Mouse (Mus musculus): ENCODE data around the gene E130218I03Rik.

DNA sequence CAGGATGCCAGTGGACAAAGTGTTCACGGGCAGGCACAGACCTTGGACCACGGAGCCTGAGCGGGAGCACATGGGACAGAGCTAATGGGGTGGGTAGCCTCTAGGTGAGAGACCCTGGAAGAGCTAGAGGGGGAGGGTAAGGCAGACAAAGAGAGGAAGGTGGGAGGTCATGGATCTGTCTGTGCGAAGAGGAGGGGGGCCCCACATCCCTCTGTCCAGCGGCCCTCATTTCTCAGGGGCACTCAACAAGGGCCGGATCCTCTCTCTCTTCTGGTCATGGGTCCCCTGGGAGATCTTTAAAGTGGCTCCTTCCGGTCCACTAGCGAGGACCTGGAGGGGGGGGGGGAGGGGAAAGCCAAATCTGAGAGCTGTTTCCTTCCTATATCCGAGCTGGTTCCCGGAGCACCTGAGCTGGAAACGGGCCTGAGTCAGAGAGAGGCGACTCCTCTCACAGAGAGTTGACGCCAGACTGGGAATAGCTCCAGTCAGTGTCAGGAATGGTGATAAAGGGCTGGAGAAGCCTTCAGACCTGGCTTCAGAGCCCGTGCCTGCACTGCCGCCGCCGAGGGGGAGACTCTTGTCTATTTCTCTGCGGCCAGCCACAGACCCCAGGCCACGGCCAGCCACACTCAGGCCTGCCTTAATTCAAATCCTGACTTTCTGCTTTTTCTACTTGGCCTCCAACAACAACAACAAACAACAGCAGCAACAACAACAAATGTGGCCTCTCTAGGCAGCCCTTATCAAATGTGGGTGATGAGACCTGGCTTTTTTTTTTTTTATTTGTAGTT lies 13.1 kb downstream of the E130218I03Rik start:
- TF ChIP-seq CTCF (IDR thresholded peaks at IDR 0.05; ENCODE audit: low read depth) (no peak), EP300 (IDR thresholded peaks at IDR 0.05; ENCODE audit: low read depth) (no peak)
